Mouse (Mus musculus) urinary bladder, postnatal 14 days (tissue): Measurements from ENCODE around the gene Slc25a39.
"Not testable (repeated sequence)": the region's sequence is repeated elsewhere in the genome, so short reads cannot be mapped to it uniquely, and the experiment has no call there.

Experiments used
- DNase-seq: peaks from one replicate; pipeline ENCODE4 v3.0.0; 2021; ENCODE audit warnings: low spot score

Gene Slc25a39

GRCm38 (mm10) chr11:102411061-102411460 lies 3.3 kb upstream of the Slc25a39 start:
- no peak for DNase-seq

GRCm38 (mm10) chr11:102410345-102410744 lies 2.6 kb upstream of the Slc25a39 start:
- DNase-seq, result not testable (repeated sequence)

GRCm38 (mm10) chr11:102409795-102410330 lies 2.1 kb upstream of the Slc25a39 start:
- DNase-seq, result no peak

GRCm38 (mm10) chr11:102408888-102409794 lies 1.4 kb upstream of the Slc25a39 start:
- DNase-seq, result no peak

- DNase-seq, result peak; percentile 98
Observed at GRCm38 (mm10) chr11:102408344-102408876, 664 bp upstream of the Slc25a39 start.

- peak; percentile 93 for DNase-seq
Observed at GRCm38 (mm10) chr11:102406900-102407833, 579 bp downstream of the Slc25a39 start.

- DNase-seq, result no peak
Observed at GRCm38 (mm10) chr11:102406401-102406800, 1.3 kb downstream of the Slc25a39 start.

GRCm38 (mm10) chr11:102405544-102406285 lies 2.0 kb downstream of the Slc25a39 start:
- DNase-seq, result no peak

GRCm38 (mm10) chr11:102404161-102405010 lies 3.4 kb downstream of the Slc25a39 start:
- no peak for DNase-seq

GRCm38 (mm10) chr11:102403657-102404056 lies 4.1 kb downstream of the Slc25a39 start:
- DNase-seq, result no peak

GRCm38 (mm10) chr11:102401898-102402500 lies 5.7 kb downstream of the Slc25a39 start:
- DNase-seq, result no peak

- DNase-seq, result no peak
Observed at GRCm38 (mm10) chr11:102400513-102401084, 7.1 kb downstream of the Slc25a39 start.

GRCm38 (mm10) chr11:102399610-102400072 lies 8.1 kb downstream of the Slc25a39 start:
- no peak for DNase-seq

- DNase-seq, result no peak
Observed at GRCm38 (mm10) chr11:102399107-102399506, 8.6 kb downstream of the Slc25a39 start.

GRCm38 (mm10) chr11:102398007-102398825 lies 9.5 kb downstream of the Slc25a39 start:
- peak; percentile 65 for DNase-seq

GRCm38 (mm10) chr11:102396671-102397141 lies 11.0 kb downstream of the Slc25a39 start:
- no peak for DNase-seq

- no peak for DNase-seq
Observed at GRCm38 (mm10) chr11:102396263-102396662, 11.5 kb downstream of the Slc25a39 start.

- DNase-seq, result no peak
Observed at GRCm38 (mm10) chr11:102395250-102395649, 12.5 kb downstream of the Slc25a39 start.
